Mouse (Mus musculus): ENCODE results near the gene Rtkn2. TPM values are rescaled to one million over a fixed set of nuclear protein-coding genes. Genes with fewer than 3 reads are reported as not detected.

Rtkn2 gene
- polyA plus RNA-seq, 1 experiment, result 3.5 TPM

DNA sequence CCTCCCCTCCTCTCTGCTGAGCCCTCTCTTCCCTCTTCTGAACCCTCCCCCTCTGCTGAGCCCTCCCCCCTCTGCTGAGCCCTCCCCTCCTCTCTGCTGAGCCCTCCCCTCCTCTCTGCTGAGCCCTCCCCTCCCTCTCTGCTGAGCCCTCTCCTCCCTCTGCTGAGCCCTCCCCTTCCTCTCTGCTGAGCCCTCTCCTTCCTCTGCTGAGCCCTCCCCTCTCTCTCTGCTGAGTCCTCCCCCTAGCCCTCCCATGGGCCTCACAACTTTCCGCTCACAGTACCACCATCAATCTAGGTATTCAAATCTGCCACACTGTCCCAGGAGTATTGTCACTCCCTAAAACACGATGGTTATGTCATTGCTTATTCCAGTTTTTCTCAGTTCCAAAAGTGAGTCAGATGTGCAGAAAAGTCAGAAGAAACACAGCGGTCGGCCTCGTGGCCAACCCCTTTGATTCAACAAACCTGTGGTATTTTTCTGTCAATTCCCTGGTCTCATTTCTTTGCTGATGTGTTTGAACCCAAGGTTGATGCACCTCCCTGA lies 49.8 kb downstream of the Rtkn2 start:
- no peak overlapping the region for H3ac ChIP-seq (ENCODE audit: control insufficient read depth, insufficient read length)
- no peak overlapping the region for H3K4me2 ChIP-seq (ENCODE audit: low read depth)
- no peaks in the 10 kb centered on the region for H3K36me3 ChIP-seq (ENCODE audit: control insufficient read depth, insufficient read depth)
- no peak overlapping the region for H3K4me3 ChIP-seq
- TF ChIP-seq MAX (IDR thresholded peaks at IDR 0.05; ENCODE audit: low read depth) (no peak), MYOD1 (IDR thresholded peaks at IDR 0.05; ENCODE audit: control insufficient read depth in 1 of 3, insufficient read length in 2 of 3, low read depth in 2 of 3) (no peak), USF1 (IDR thresholded peaks at IDR 0.05; ENCODE audit: low read depth) (no peak), E2F4 (IDR thresholded peaks at IDR 0.05; ENCODE audit: insufficient read depth) (no peak), TCF3 (IDR thresholded peaks at IDR 0.05; ENCODE audit: insufficient read length, low read depth) (no peak), POLR2A (IDR thresholded peaks at IDR 0.05; ENCODE audit: insufficient read length, low read depth) (no peak), MYOG (IDR thresholded peaks at IDR 0.05; ENCODE audit: control insufficient read depth in 1 of 3, insufficient read depth in 1 of 3, insufficient read length in 2 of 3, low read depth in 2 of 3) (no peak), TCF12 (IDR thresholded peaks at IDR 0.05; ENCODE audit: insufficient read depth, poor library complexity, severe bottlenecking) (no peak), CEBPB (IDR thresholded peaks at IDR 0.05; ENCODE audit: insufficient read depth, poor library complexity, severe bottlenecking) (no peak), POLR2AphosphoS2 (IDR thresholded peaks at IDR 0.05; ENCODE audit: insufficient read length, low read depth) (no peak), SRF (IDR thresholded peaks at IDR 0.05; ENCODE audit: control insufficient read depth, insufficient read length, low read depth) (no peak), REST (IDR thresholded peaks at IDR 0.05; ENCODE audit: insufficient read depth, insufficient read length) (no peak)
- H3K27me3 ChIP-seq (ENCODE audit: control insufficient read depth, insufficient read depth, insufficient read length), result no peaks in the 10 kb centered on the region
- no peaks in the 10 kb centered on the region for H3K79me2 ChIP-seq (ENCODE audit: control insufficient read depth, insufficient read depth)

DNA sequence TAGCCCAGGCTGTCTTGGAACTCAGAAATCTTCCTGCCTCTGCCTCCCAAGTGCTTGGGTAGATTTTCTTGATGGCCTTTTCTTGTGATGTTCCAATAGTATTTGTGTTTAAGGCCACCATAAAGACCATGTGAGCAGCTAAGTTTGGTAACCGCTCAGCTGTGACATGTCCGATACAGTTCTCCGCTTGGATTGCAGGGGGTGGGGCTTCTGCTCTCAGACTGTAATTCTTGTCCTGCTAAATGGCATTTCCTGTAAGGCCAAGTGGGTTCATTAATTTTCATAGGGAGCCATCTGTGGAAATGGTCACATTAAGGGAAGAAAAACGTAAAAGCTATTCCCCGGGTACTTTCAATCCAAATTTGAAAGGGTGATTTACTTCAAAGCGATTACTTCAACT lies 50.7 kb downstream of the Rtkn2 start:
- Histone ChIP-seq H3K4me3 (no peak overlapping the region), H3K4me2 (ENCODE audit: low read depth) (no peak overlapping the region), H3ac (ENCODE audit: control insufficient read depth, insufficient read length) (no peak overlapping the region), H3K36me3 (ENCODE audit: control insufficient read depth, insufficient read depth) (no peaks in the 10 kb centered on the region), H3K79me2 (ENCODE audit: control insufficient read depth, insufficient read depth) (no peaks in the 10 kb centered on the region), H3K27me3 (ENCODE audit: control insufficient read depth, insufficient read depth, insufficient read length) (no peaks in the 10 kb centered on the region)
- TF ChIP-seq CEBPB (IDR thresholded peaks at IDR 0.05; ENCODE audit: insufficient read depth, poor library complexity, severe bottlenecking) (no peak), TCF3 (IDR thresholded peaks at IDR 0.05; ENCODE audit: insufficient read length, low read depth) (no peak), POLR2AphosphoS2 (IDR thresholded peaks at IDR 0.05; ENCODE audit: insufficient read length, low read depth) (no peak), MYOG (IDR thresholded peaks at IDR 0.05; ENCODE audit: control insufficient read depth in 1 of 3, insufficient read depth in 1 of 3, insufficient read length in 2 of 3, low read depth in 2 of 3) (no peak), MYOD1 (IDR thresholded peaks at IDR 0.05; ENCODE audit: control insufficient read depth in 1 of 3, insufficient read length in 2 of 3, low read depth in 2 of 3) (no peak), MAX (IDR thresholded peaks at IDR 0.05; ENCODE audit: low read depth) (no peak), USF1 (IDR thresholded peaks at IDR 0.05; ENCODE audit: low read depth) (no peak), E2F4 (IDR thresholded peaks at IDR 0.05; ENCODE audit: insufficient read depth) (no peak), SRF (IDR thresholded peaks at IDR 0.05; ENCODE audit: control insufficient read depth, insufficient read length, low read depth) (no peak)

GRCm38 (mm10) chr10:68035707-68036367 lies 56.5 kb downstream of the Rtkn2 start:
- no peak overlapping the region for H3K4me2 ChIP-seq (ENCODE audit: low read depth)
- no peak for TF ChIP-seq MYOG (IDR thresholded peaks at IDR 0.05; ENCODE audit: control insufficient read depth in 1 of 3, insufficient read depth in 1 of 3, insufficient read length in 2 of 3, low read depth in 2 of 3)
- no peak for TF ChIP-seq E2F4 (IDR thresholded peaks at IDR 0.05; ENCODE audit: insufficient read depth)
- TF ChIP-seq POLR2A (IDR thresholded peaks at IDR 0.05; ENCODE audit: insufficient read length, low read depth), result no peak
- TF ChIP-seq POLR2AphosphoS2 (IDR thresholded peaks at IDR 0.05; ENCODE audit: insufficient read length, low read depth), result no peak
- TF ChIP-seq REST (IDR thresholded peaks at IDR 0.05; ENCODE audit: insufficient read depth, insufficient read length), result no peak
- no peak for TF ChIP-seq CEBPB (IDR thresholded peaks at IDR 0.05; ENCODE audit: insufficient read depth, poor library complexity, severe bottlenecking)
- TF ChIP-seq SRF (IDR thresholded peaks at IDR 0.05; ENCODE audit: control insufficient read depth, insufficient read length, low read depth), result no peak
- no peak for TF ChIP-seq TCF12 (IDR thresholded peaks at IDR 0.05; ENCODE audit: insufficient read depth, poor library complexity, severe bottlenecking)
- TF ChIP-seq MYOD1 (IDR thresholded peaks at IDR 0.05; ENCODE audit: control insufficient read depth in 1 of 3, insufficient read length in 2 of 3, low read depth in 2 of 3), result no peak
- TF ChIP-seq MAX (IDR thresholded peaks at IDR 0.05; ENCODE audit: low read depth), result no peak
- no peak for TF ChIP-seq TCF3 (IDR thresholded peaks at IDR 0.05; ENCODE audit: insufficient read length, low read depth)
- no peak for TF ChIP-seq USF1 (IDR thresholded peaks at IDR 0.05; ENCODE audit: low read depth)
- no peaks in the 10 kb centered on the region for H3K36me3 ChIP-seq (ENCODE audit: control insufficient read depth, insufficient read depth)
- no peak overlapping the region for H3ac ChIP-seq (ENCODE audit: control insufficient read depth, insufficient read length)
- H3K4me3 ChIP-seq, result no peak overlapping the region
- no peaks in the 10 kb centered on the region for H3K27me3 ChIP-seq (ENCODE audit: control insufficient read depth, insufficient read depth, insufficient read length)
- no peaks in the 10 kb centered on the region for H3K79me2 ChIP-seq (ENCODE audit: control insufficient read depth, insufficient read depth)

GRCm38 (mm10) chr10:68036368-68036980 lies 57.1 kb downstream of the Rtkn2 start:
- no peaks in the 10 kb centered on the region for H3K79me2 ChIP-seq (ENCODE audit: control insufficient read depth, insufficient read depth)
- H3ac ChIP-seq (ENCODE audit: control insufficient read depth, insufficient read length), result no peak overlapping the region
- H3K4me3 ChIP-seq, result no peak overlapping the region
- TF ChIP-seq CEBPB (IDR thresholded peaks at IDR 0.05; ENCODE audit: insufficient read depth, poor library complexity, severe bottlenecking) (no peak), TCF3 (IDR thresholded peaks at IDR 0.05; ENCODE audit: insufficient read length, low read depth) (no peak), SRF (IDR thresholded peaks at IDR 0.05; ENCODE audit: control insufficient read depth, insufficient read length, low read depth) (no peak), REST (IDR thresholded peaks at IDR 0.05; ENCODE audit: insufficient read depth, insufficient read length) (no peak), TCF12 (IDR thresholded peaks at IDR 0.05; ENCODE audit: insufficient read depth, poor library complexity, severe bottlenecking) (no peak), USF1 (IDR thresholded peaks at IDR 0.05; ENCODE audit: low read depth) (no peak), POLR2AphosphoS2 (IDR thresholded peaks at IDR 0.05; ENCODE audit: insufficient read length, low read depth) (no peak), MAX (IDR thresholded peaks at IDR 0.05; ENCODE audit: low read depth) (no peak), POLR2A (IDR thresholded peaks at IDR 0.05; ENCODE audit: insufficient read length, low read depth) (no peak), E2F4 (IDR thresholded peaks at IDR 0.05; ENCODE audit: insufficient read depth) (no peak), MYOG (IDR thresholded peaks at IDR 0.05; ENCODE audit: control insufficient read depth in 1 of 3, insufficient read depth in 1 of 3, insufficient read length in 2 of 3, low read depth in 2 of 3) (no peak), MYOD1 (IDR thresholded peaks at IDR 0.05; ENCODE audit: control insufficient read depth in 1 of 3, insufficient read length in 2 of 3, low read depth in 2 of 3) (no peak)
- no peak overlapping the region for H3K4me2 ChIP-seq (ENCODE audit: low read depth)
- no peaks in the 10 kb centered on the region for H3K27me3 ChIP-seq (ENCODE audit: control insufficient read depth, insufficient read depth, insufficient read length)
- H3K36me3 ChIP-seq (ENCODE audit: control insufficient read depth, insufficient read depth), result no peaks in the 10 kb centered on the region
